Mouse (Mus musculus) cerebellum, adult 2 months (tissue): ENCODE measurements around the gene Phkg1.

ENCODE experiments used
- CTCF ChIP-seq: fragments of 200-500 bp; IDR thresholded peaks from 2 replicates; pipeline ENCODE4 v1.5.1; 2011; ENCODE audit warnings: low read depth, mild to moderate bottlenecking, control low read depth, low read length, moderate library complexity, borderline replicate concordance; ENCODE audit not compliant: insufficient read depth
- POLR2A ChIP-seq: fragments of 200-500 bp; IDR thresholded peaks from 2 replicates; pipeline ENCODE4 v1.6.1; 2011; ENCODE audit warnings: low read length, control low read depth, borderline replicate concordance; ENCODE audit not compliant: insufficient read depth

- TF ChIP-seq CTCF (no peak), POLR2A (no peak)
Measured at GRCm38 (mm10) chr5:129943402-129943801, 45.1 kb upstream of the Phkg1 start.
